Mouse (Mus musculus) liver, adult 10 weeks (tissue): ENCODE measurements around the gene Mid1. TPM values are rescaled to one million over a fixed set of nuclear protein-coding genes. Genes with fewer than 3 reads are reported as not detected.

Experiments used
- polyA plus RNA-seq: library from polyadenylated mRNA; stranded (reverse); fragments of 350-450 nt; fragmentation: Illumina TruSeq; extraction: RNeasy Lipid Tissue Mini Kit (QIAGEN cat#74804); gene quantifications from one replicate; pipeline ENCODE4 v1.2.3, GENCODE M21; 2014; ENCODE audit warnings: low read depth, low replicate concordance

Mid1 gene
- 1.7 TPM for polyA plus RNA-seq

DNA sequence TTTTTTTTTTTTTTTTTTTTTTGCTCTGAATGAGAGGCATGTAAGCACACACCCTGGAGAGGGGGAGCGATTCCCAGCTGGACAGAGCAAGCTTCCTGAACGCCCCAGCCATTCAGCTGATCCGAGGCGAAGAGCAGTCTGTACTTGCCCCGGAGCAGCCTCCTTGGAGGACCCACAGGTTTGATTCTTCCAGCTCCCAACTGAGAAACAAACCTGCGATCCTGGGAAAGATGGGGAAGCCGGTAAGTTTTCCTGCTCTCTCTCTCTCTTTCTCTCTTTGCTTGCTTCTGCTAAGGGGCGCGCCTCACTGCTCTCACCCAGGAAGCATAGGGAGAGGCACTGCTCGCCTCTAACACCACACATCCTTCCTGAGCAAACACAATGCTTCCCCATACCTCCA is at the start of gene Mid1:
Gene Mid1, plus strand, starts transcription at position 69 of the 400 bp plus-strand sequence.

DNA sequence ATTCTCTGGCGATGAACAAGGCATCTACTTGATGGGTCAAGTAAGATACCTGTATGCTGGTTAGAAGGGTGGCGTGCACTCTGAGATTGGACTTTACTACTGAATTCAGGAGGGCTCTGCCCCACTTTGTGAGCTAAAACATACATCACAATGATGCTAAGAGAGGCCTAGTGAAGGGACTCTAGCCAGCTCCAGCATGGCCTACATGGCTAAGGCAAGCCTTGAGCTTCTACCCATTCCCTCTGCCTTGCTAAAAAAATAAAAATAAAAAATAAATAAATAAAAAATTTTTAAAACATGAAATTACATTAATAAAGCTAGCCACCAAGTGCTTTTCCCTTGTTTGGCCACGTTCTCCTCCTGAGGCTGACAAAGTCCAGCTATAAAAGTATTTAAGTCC is 94.5 kb downstream of the Mid1 start, which contains the start of gene 4933400A11Rik:
Gene 4933400A11Rik, minus strand, starts transcription at position 101 of the 400 bp plus-strand sequence.

DNA sequence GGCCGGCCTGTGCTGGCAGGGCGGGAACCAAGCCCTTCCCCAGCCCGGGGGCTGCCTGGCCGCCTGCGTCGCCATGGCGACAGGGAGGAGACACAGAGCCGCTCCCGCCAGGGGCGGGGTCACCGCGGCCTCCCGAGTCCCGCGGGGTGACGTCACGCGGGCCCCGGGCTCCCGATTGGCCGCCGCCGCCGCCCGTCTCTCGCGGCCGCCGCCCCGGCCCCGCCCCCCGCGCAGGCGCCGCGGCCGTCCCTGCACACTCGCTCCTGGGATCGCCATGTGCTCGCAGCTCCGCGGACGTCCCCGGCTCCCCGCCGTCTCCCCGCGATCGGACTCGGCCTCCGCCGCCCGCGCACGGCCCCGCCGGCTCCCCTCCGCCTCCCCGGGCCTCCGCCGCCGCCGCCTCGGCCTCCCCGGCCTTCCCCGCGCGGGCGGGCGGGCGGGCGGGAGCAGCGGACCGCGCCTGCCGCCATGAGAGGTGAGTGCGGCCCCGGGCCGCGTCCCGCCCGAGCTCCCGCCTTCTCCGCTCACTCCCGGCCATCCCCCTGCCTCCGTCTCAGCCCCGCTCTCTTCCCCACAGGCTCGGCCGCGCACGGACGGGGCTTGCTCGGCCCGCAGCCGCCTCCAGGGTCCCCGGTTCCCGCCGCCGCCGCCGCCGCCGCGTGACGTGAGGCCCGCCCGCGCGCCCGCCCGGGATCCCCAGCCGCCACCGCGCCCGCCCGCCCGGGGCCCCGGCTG is 324.2 kb downstream of the Mid1 start, which contains the start of gene Gm21887:
Gene Gm21887, plus strand, starts transcription at position 644 of the 735 bp plus-strand sequence.

Other genes with a start within 250 kb of the Mid1 start
- not detected for gene 4933400A11Rik, start 94.4 kb downstream of the Mid1 start, polyA plus RNA-seq